Mouse (Mus musculus) heart, embryonic 10.5 days (tissue): ENCODE data around the gene Gm47841. TPM values are rescaled to one million over a fixed set of nuclear protein-coding genes. Genes with fewer than 3 reads are reported as not detected.
A peak's percentile ranks its signal among the peaks of the same experiment; 100 is the strongest.

ENCODE experiments used
- DNase-seq: peaks from one replicate; pipeline ENCODE4 v3.0.0-alpha.2; 2017; ENCODE audit warnings: low spot score
- H3K27ac ChIP-seq: fragments of 300-500 bp; sonication (generic); 2 replicates; pipeline ENCODE4 v1.5.1; 2016; ENCODE audit warnings: mild to moderate bottlenecking
- H3K27me3 ChIP-seq: fragments of 300-500 bp; sonication (generic); 2 replicates; pipeline ENCODE4 v1.6.1; 2016; ENCODE audit warnings: mild to moderate bottlenecking; ENCODE audit not compliant: poor library complexity, insufficient read depth, severe bottlenecking
- H3K36me3 ChIP-seq: fragments of 300-500 bp; sonication (generic); 2 replicates; pipeline ENCODE4 v1.6.1; 2016; ENCODE audit warnings: mild to moderate bottlenecking, moderate library complexity
- H3K4me1 ChIP-seq: fragments of 300-500 bp; sonication (generic); 2 replicates; pipeline ENCODE4 v1.6.1; 2016; ENCODE audit warnings: mild to moderate bottlenecking
- H3K4me3 ChIP-seq: fragments of 300-500 bp; sonication (generic); 2 replicates; pipeline ENCODE4 v1.5.1; 2016; ENCODE audit warnings: mild to moderate bottlenecking, moderate library complexity
- H3K9me3 ChIP-seq: fragments of 300-500 bp; sonication (generic); 2 replicates; pipeline ENCODE4 v1.6.1; 2016; ENCODE audit warnings: mild to moderate bottlenecking, moderate library complexity
- WGBS: fragments of 180-500 bp; shearing (Covaris S2); methylation state at CpG from one replicate; pipeline ENCODE4 v1.1.7; 2016; 5-methylcytosine and 5-hydroxymethylcytosine counted together
- polyA plus RNA-seq: library from polyadenylated mRNA; unstranded; fragments of >200 nt; fragmentation: Nextera tagmentation; extraction: Ambion mirVana; gene quantifications from 2 replicates; pipeline ENCODE4 v1.2.1, GENCODE M21; 2016

Gm47841 gene
- polyA plus RNA-seq, 1 experiment from 2014 or later, result not detected

DNA sequence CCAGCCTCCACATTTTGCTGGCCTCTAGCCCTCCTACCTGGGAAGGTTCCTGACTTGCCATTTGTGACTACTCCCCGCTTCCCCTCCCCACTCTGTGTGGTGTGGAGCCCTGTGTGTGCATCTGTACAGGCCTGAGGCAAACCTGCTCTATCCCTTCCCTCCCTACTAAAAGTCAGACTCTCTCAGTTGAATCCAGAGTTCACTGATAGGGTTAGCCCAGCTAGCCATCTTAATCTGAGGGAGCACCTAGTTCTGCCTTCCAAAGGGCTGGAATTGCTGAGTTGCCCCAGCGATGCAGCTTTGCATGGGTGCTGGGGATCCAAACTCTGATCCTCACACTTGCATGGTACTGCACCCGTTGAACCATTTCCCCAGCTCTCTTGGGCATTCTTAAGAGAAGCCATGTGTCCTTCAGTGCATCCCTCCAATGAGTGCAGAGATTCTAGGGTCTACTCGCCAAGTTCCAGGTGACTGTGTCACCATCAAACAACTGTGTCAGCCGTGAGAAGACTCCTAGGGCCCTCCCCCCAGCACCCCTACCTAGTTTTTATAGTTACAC is 1.2 kb upstream of the Gm47841 start:
- H3K4me1 ChIP-seq, result peaks cover 28% of the 10 kb centered on the region
- peaks cover 8% of the 10 kb centered on the region for H3K36me3 ChIP-seq
- no peak overlapping the region for H3K27ac ChIP-seq
- no peak overlapping the region for H3K4me3 ChIP-seq
- 52% methylated on average over 5 of the region's 5 CpGs for WGBS
- DNase-seq, result no peak
- H3K9me3 ChIP-seq, result no peaks in the 10 kb centered on the region
- H3K27me3 ChIP-seq, result peaks cover 99% of the 10 kb centered on the region

DNA sequence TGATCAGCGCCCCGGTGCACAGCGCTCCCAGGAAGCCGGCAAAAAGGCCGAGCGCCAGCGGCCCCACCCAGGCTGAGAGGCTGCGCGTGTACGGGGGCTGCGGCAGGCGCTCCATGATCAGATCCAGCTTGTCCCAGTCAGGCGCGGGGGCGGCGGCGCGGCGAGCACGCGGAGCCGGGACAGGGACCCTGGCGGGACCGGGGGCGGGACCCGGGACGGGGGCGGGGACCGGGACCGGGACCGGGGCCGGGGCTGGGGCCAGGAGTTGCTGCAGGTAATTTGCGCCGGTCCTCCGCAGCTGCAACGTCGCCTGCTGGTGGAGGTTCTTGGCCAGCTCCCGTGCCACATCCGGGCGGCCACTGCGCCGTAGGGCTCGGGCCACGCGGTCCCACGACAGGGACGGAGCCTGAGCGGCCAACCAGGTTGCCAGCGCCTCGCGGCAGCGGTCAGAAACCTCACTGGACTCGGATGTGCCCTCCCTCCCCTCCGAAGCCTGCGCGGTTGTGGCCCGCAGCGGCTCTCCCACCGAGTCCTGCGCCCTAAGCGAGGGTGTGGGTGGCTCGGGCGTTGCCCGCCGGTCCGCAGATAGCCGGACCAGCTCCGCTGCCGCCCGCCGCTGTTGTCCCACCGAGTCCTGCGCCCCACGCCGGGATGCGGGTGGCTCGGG is 537 bp downstream of the Gm47841 start:
- Histone ChIP-seq H3K4me3 (peak overlapping the region; percentile 60), H3K4me1 (peaks cover 17% of the 10 kb centered on the region), H3K27ac (peak overlapping the region; percentile 56), H3K36me3 (no peaks in the 10 kb centered on the region), H3K9me3 (no peaks in the 10 kb centered on the region), H3K27me3 (peaks cover 95% of the 10 kb centered on the region)
- DNase-seq, result no peak
- WGBS, result under 1% methylated on average over 75 of the region's 77 CpGs

DNA sequence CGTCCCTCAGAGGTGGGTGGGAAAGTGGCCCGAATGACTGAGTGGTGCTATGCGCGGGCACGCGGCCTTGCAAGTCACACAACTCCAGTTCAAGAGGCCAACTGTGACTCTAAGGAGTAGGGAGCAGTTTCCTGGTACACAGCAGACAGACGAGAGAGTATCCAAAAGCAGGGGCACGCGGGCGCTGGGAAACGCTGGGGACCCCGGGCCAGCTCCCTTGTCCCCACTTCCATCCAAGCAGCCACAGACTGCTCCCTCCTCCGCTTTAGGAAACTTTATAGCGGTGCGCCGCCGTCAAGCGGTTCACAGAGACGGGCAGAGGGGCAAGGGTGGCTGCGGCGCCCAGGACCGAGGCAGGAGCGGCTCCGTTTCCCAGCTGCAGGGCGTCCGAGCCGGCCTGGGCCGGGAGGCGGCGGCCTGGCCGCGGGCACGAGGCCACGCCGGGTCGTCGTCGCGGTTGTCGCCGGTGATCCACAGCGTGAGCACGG is 1.1 kb downstream of the Gm47841 start:
- no peak for DNase-seq
- WGBS, result 1% methylated on average over 43 of the region's 43 CpGs
- no peaks in the 10 kb centered on the region for H3K36me3 ChIP-seq
- peaks cover 17% of the 10 kb centered on the region for H3K4me1 ChIP-seq
- peak overlapping the region; percentile 56 for H3K27ac ChIP-seq
- peak overlapping the region; percentile 60 for H3K4me3 ChIP-seq
- H3K27me3 ChIP-seq, result peaks cover 95% of the 10 kb centered on the region
- no peaks in the 10 kb centered on the region for H3K9me3 ChIP-seq

- Histone ChIP-seq H3K4me3 (no peak overlapping the region), H3K27me3 (peaks cover 95% of the 10 kb centered on the region), H3K4me1 (peaks cover 17% of the 10 kb centered on the region), H3K9me3 (no peaks in the 10 kb centered on the region), H3K36me3 (no peaks in the 10 kb centered on the region), H3K27ac (no peak overlapping the region)
- DNase-seq, result no peak
- 43% methylated on average over 6 of the region's 6 CpGs for WGBS
These were observed 2.7 kb downstream of the Gm47841 start for GRCm38 (mm10) chr15:101044531-101044930.

GRCm38 (mm10) chr15:101042613-101043012 is 4.6 kb downstream of the Gm47841 start:
- WGBS, result 16% methylated on average over 6 of the region's 6 CpGs

GRCm38 (mm10) chr15:101041966-101042365 is 5.2 kb downstream of the Gm47841 start:
- 60% methylated on average over 6 of the region's 6 CpGs for WGBS
- Histone ChIP-seq H3K36me3 (no peaks in the 10 kb centered on the region), H3K27me3 (peaks cover 94% of the 10 kb centered on the region), H3K4me1 (peaks cover 12% of the 10 kb centered on the region), H3K27ac (no peak overlapping the region), H3K9me3 (no peaks in the 10 kb centered on the region), H3K4me3 (no peak overlapping the region)
- DNase-seq, result no peak

More at GRCm38 (mm10) chr15:101042613-101043012, 4.6 kb downstream of the Gm47841 start:
- Histone ChIP-seq H3K27ac (no peak overlapping the region), H3K4me3 (no peak overlapping the region), H3K27me3 (peaks cover 95% of the 10 kb centered on the region), H3K9me3 (no peaks in the 10 kb centered on the region), H3K36me3 (no peaks in the 10 kb centered on the region), H3K4me1 (peaks cover 17% of the 10 kb centered on the region)
- no peak for DNase-seq

GRCm38 (mm10) chr15:101039651-101040050 is 7.5 kb downstream of the Gm47841 start:
- H3K36me3 ChIP-seq, result no peaks in the 10 kb centered on the region
- no peaks in the 10 kb centered on the region; the same call in none of the 2 replicates for H3K4me1 ChIP-seq
- peaks cover 89% of the 10 kb centered on the region for H3K27me3 ChIP-seq
- H3K27ac ChIP-seq, result no peak overlapping the region
- H3K4me3 ChIP-seq, result peak overlapping the region; percentile 42
- DNase-seq, result no peak
- WGBS, result 44% methylated on average over 17 of the region's 17 CpGs
- no peaks in the 10 kb centered on the region for H3K9me3 ChIP-seq

- 68% methylated on average over 2 of the region's 2 CpGs for WGBS
- no peaks in the 10 kb centered on the region for H3K9me3 ChIP-seq
These were observed 18.2 kb downstream of the Gm47841 start for GRCm38 (mm10) chr15:101028960-101029359.

DNA sequence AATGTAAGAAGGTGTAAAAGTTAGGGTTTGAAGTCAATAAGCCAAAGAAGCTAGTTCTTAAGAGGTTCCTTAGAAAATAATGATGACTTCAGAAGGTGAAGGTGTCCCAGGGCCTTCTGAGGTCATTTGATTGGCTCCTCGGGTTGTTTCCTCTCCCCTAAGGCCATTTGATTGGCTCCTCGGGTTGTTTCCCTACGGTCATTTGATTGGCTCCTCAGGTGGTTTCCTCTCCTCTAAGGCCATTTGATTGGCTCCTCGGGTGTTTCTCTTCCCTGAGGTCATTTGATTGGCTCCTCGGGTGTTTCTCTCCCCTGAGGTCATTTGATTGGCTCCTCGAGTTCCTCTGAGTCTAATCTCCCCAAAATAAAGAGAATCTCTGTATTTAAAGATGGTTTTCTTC is 35.8 kb downstream of the Gm47841 start:
- 74% methylated on average over 6 of the region's 6 CpGs for WGBS
- Histone ChIP-seq H3K4me3 (no peak overlapping the region), H3K4me1 (peaks cover 8% of the 10 kb centered on the region), H3K27me3 (peaks cover 29% of the 10 kb centered on the region), H3K9me3 (no peaks in the 10 kb centered on the region), H3K27ac (no peak overlapping the region), H3K36me3 (no peaks in the 10 kb centered on the region)
- DNase-seq, result no peak

More at GRCm38 (mm10) chr15:101028960-101029359, 18.2 kb downstream of the Gm47841 start:
- no peak for DNase-seq
- H3K4me3 ChIP-seq, result no peak overlapping the region
- H3K36me3 ChIP-seq, result no peaks in the 10 kb centered on the region
- peaks cover 16% of the 10 kb centered on the region; the same call in 1 of the 2 replicates for H3K4me1 ChIP-seq
- no peak overlapping the region for H3K27ac ChIP-seq
- peaks cover 35% of the 10 kb centered on the region for H3K27me3 ChIP-seq

- WGBS, result 84% methylated on average over 14 of the region's 14 CpGs
- Histone ChIP-seq H3K27me3 (peaks cover 23% of the 10 kb centered on the region), H3K9me3 (no peaks in the 10 kb centered on the region), H3K36me3 (no peaks in the 10 kb centered on the region), H3K27ac (no peak overlapping the region), H3K4me3 (no peak overlapping the region), H3K4me1 (peaks cover 18% of the 10 kb centered on the region)
- DNase-seq, result no peak
These were observed 38.7 kb downstream of the Gm47841 start for GRCm38 (mm10) chr15:101008386-101009010.

DNA sequence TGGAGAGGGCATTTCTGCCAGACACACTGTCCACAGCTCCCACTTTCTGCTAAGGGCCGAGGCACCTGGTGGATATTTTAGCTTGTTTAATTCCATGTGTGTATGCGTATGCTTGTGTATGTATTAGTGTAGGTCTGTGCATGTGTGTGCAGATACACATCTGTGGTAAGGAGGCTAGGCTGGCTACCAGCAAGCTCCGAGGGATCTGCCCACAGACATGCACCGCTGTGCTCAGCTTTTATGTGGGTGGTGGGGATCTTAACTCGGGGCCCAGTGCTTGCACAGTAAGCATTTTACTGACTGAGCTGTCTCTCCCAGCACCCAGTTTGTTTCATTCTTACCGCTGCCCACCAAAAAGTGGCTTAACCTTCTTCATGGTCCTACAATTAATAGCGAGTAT is 40.0 kb downstream of the Gm47841 start:
- no peak for DNase-seq
- peak overlapping the region; percentile 61 for H3K4me3 ChIP-seq
- H3K9me3 ChIP-seq, result no peaks in the 10 kb centered on the region
- no peak overlapping the region for H3K27ac ChIP-seq
- peaks cover 23% of the 10 kb centered on the region for H3K27me3 ChIP-seq
- WGBS, result 72% methylated on average over 7 of the region's 7 CpGs
- no peaks in the 10 kb centered on the region for H3K36me3 ChIP-seq
- H3K4me1 ChIP-seq, result peaks cover 18% of the 10 kb centered on the region

DNA sequence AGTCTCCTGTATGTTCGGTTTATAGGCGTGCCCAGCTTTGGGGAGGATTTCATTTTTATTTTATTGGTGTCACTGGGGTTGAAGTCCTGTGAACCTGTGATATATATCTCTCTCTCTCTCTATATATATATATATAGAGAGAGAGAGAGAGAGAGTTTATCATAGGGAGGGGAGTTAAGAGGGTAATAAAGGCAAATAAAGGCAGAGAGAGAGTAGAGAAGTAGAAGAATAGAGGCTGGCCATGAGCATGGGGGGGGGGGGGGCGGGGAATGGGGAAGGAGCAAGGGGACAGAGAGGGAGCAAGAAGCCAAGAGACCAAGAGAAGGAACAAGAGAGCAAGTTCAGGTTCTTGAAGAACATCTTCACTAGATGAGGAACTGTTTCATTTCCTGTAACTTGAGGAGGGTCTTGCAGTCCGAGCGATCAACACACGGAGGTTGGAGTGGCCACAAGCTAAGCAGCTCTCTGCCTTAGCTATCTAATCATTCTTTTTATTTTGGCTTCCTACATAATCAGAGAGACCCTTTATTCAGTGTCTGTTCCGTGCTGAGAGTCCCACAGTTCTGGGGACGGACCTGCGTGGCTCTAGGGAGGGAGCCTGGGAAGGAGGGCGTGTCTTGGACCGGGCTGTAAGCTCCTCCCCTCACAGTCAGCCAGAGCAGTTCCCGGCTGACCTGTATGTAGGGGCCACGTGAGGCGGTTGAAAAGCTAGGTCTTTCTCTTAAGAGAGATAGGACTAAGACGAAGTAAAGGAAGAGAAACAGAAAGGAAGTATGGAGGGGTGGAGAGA is 40.8 kb downstream of the Gm47841 start:
- WGBS, result 13% methylated on average over 14 of the region's 15 CpGs
- H3K9me3 ChIP-seq, result no peaks in the 10 kb centered on the region
- peaks cover 18% of the 10 kb centered on the region for H3K4me1 ChIP-seq
- peak overlapping the region; percentile 61 for H3K4me3 ChIP-seq
- DNase-seq, result no peak
- H3K27ac ChIP-seq, result no peak overlapping the region
- peaks cover 23% of the 10 kb centered on the region for H3K27me3 ChIP-seq
- H3K36me3 ChIP-seq, result no peaks in the 10 kb centered on the region
